Mouse (Mus musculus): ENCODE results near the gene 4930595D18Rik.

GRCm38 (mm10) chr12:111134791-111135733 is 49.2 kb downstream of the 4930595D18Rik start:
- TF ChIP-seq CTCF (IDR thresholded peaks at IDR 0.05; ENCODE audit: low read depth, low read length): no peak
- no peak for TF ChIP-seq GATA1 (IDR thresholded peaks at IDR 0.05; ENCODE audit: borderline replicate concordance, low read length)
- no peak for TF ChIP-seq GATA2 (IDR thresholded peaks at IDR 0.05; ENCODE audit: borderline replicate concordance, low read depth, low read length)
- TF ChIP-seq POLR2AphosphoS5 (IDR thresholded peaks at IDR 0.05; ENCODE audit: insufficient replicate concordance, low read depth, low read length): no peak
- no peak for TF ChIP-seq TAL1 (conservative IDR thresholded peaks at IDR 0.05; ENCODE audit: low read depth, low read length)
